Mouse (Mus musculus): ENCODE data around the gene Vmn1r86.
"Not testable (repeated sequence)": the region's sequence is repeated elsewhere in the genome, so short reads cannot be mapped to it uniquely, and the experiment has no call there.

Gene Vmn1r86

GRCm38 (mm10) chr7:13119817-13120216 is at the start of gene Vmn1r86:
Gene Vmn1r86, minus strand, starts transcription at chr7:13119917.
- no peak for DNase-seq

- DNase-seq = no peak
Measured at GRCm38 (mm10) chr7:13159268-13159667, 39.6 kb upstream of the Vmn1r86 start, which contains the start of gene Vmn1r88. Gene Vmn1r88, plus strand, starts transcription at chr7:13159568.

GRCm38 (mm10) chr7:13140057-13140456 is 20.3 kb upstream of the Vmn1r86 start, which contains the start of gene Vmn1r87:
Gene Vmn1r87, minus strand, starts transcription at chr7:13140157.
- no peak for DNase-seq

- DNase-seq = no peak
Measured at GRCm38 (mm10) chr7:13137340-13137739, 17.6 kb upstream of the Vmn1r86 start.

- no peak for DNase-seq
Measured at GRCm38 (mm10) chr7:13131856-13132255, 12.1 kb upstream of the Vmn1r86 start.

- peak in 1 of 2 experiments; percentile 8 for DNase-seq
Measured at GRCm38 (mm10) chr7:13123554-13124153, 3.9 kb upstream of the Vmn1r86 start.

GRCm38 (mm10) chr7:13095073-13095472 is 24.6 kb downstream of the Vmn1r86 start, which contains the start of gene Vmn1r85:
Gene Vmn1r85, minus strand, starts transcription at chr7:13095173.
- no peak for DNase-seq

- DNase-seq = no peak
Measured at GRCm38 (mm10) chr7:13072293-13072692, 47.4 kb downstream of the Vmn1r86 start.

GRCm38 (mm10) chr7:13063399-13063798 is 56.3 kb downstream of the Vmn1r86 start:
- DNase-seq = not testable (repeated sequence)

GRCm38 (mm10) chr7:13059536-13059935 is 60.2 kb downstream of the Vmn1r86 start:
- no peak for DNase-seq

- DNase-seq = no peak
Measured at GRCm38 (mm10) chr7:13056913-13057700, 62.6 kb downstream of the Vmn1r86 start.

- DNase-seq = peak; percentile 95 to 97
Measured at GRCm38 (mm10) chr7:13054287-13055010, 65.3 kb downstream of the Vmn1r86 start, which contains the start of gene Mzf1. Gene Mzf1, minus strand, starts transcription at chr7:13054764.

GRCm38 (mm10) chr7:13053961-13054286 is 65.8 kb downstream of the Vmn1r86 start:
- no peak for DNase-seq

- peak in 1 of 2 experiments; percentile 1 for DNase-seq
Measured at GRCm38 (mm10) chr7:13053501-13053900, 66.2 kb downstream of the Vmn1r86 start.

GRCm38 (mm10) chr7:13053001-13053400 is 66.7 kb downstream of the Vmn1r86 start:
- peak in 1 of 2 experiments; percentile 3 for DNase-seq

Measured in cerebellum, postnatal 25 days (tissue).